Mouse (Mus musculus) myocyte (in vitro differentiated cells): ENCODE measurements around the gene Serhl.

Experiments used
- CEBPB ChIP-seq: IDR thresholded peaks from 2 replicates; pipeline ENCODE4 v1.6.1; 2011; ENCODE audit warnings: mild to moderate bottlenecking, moderate library complexity; ENCODE audit not compliant: poor library complexity, insufficient read depth, severe bottlenecking
- E2F4 ChIP-seq: IDR thresholded peaks from one replicate; pipeline ENCODE4 v1.6.1; 2011; ENCODE audit warnings: mild to moderate bottlenecking, control low read depth, moderate library complexity; ENCODE audit not compliant: insufficient read depth
- MAX ChIP-seq: IDR thresholded peaks from one replicate; pipeline ENCODE4 v1.6.1; 2011; ENCODE audit warnings: low read depth, mild to moderate bottlenecking, control low read depth
- MYOD1 ChIP-seq, 3 experiments: IDR thresholded peaks; one replicate each; pipeline ENCODE4 v1.6.1; 2011; ENCODE audit warnings: control low read depth in 2 of 3, low read depth in 2 of 3, mild to moderate bottlenecking in 2 of 3, moderate library complexity in 1 of 3; ENCODE audit not compliant: insufficient read length in 2 of 3, control insufficient read depth in 1 of 3
- POLR2A ChIP-seq: IDR thresholded peaks from one replicate; pipeline ENCODE4 v1.6.1; 2011; ENCODE audit warnings: low read depth, mild to moderate bottlenecking, control low read depth, moderate library complexity; ENCODE audit not compliant: insufficient read length
- POLR2AphosphoS2 ChIP-seq: IDR thresholded peaks from one replicate; pipeline ENCODE4 v1.6.1; 2011; ENCODE audit warnings: low read depth, control low read depth; ENCODE audit not compliant: insufficient read length
- TCF12 ChIP-seq: IDR thresholded peaks from one replicate; pipeline ENCODE4 v1.6.1; 2011; ENCODE audit warnings: mild to moderate bottlenecking, control low read depth; ENCODE audit not compliant: poor library complexity, insufficient read depth, severe bottlenecking

GRCm38 (mm10) chr15:83053261-83053660, 36.0 kb upstream of the Serhl start:
- TF ChIP-seq POLR2A (no peak), POLR2AphosphoS2 (no peak), E2F4 (no peak), CEBPB (no peak), TCF12 (no peak), MAX (no peak), MYOD1 (IDR thresholded peaks at IDR 0.05; ENCODE audit: control insufficient read depth in 1 of 3, insufficient read length in 2 of 3, low read depth in 2 of 3) (no peak)
